Mouse (Mus musculus): Measurements from ENCODE around the gene Ccdc85c. TPM values are rescaled to one million over a fixed set of nuclear protein-coding genes. Genes with fewer than 3 reads are reported as not detected.

Gene Ccdc85c
- polyA plus RNA-seq, 1 experiment = 40.8 TPM

GRCm38 (mm10) chr12:108178331-108179245 lies 96.6 kb downstream of the Ccdc85c start:
- H3K4me1 ChIP-seq (ENCODE audit: control insufficient read depth, insufficient read depth, low read length) = peaks cover 5% of the 10 kb centered on the region; the same call in 1 of the 2 replicates
- peak overlapping the region; percentile 93 for H3K4me3 ChIP-seq (ENCODE audit: insufficient read depth, low read length)
- peak overlapping the region; percentile 99 for H3K27ac ChIP-seq (ENCODE audit: insufficient read depth, low read length)
- TF ChIP-seq CTCF (IDR thresholded peaks at IDR 0.05; ENCODE audit: extremely low read depth, insufficient read depth, low read length) (no peak), POLR2A (IDR thresholded peaks at IDR 0.05; ENCODE audit: extremely low read depth, insufficient read depth, low read length) (peak; percentile 48; the same call in 1 of the 2 replicates)

- no peak for TF ChIP-seq POLR2A (IDR thresholded peaks at IDR 0.05; ENCODE audit: extremely low read depth, insufficient read depth, low read length)
- TF ChIP-seq CTCF (IDR thresholded peaks at IDR 0.05; ENCODE audit: extremely low read depth, insufficient read depth, low read length) = no peak
- peaks cover 11% of the 10 kb centered on the region for H3K4me1 ChIP-seq (ENCODE audit: control insufficient read depth, insufficient read depth, low read length)
- no peak overlapping the region for H3K27ac ChIP-seq (ENCODE audit: insufficient read depth, low read length)
- H3K4me3 ChIP-seq (ENCODE audit: insufficient read depth, low read length) = no peak overlapping the region
Observed at GRCm38 (mm10) chr12:108176366-108176765, 98.9 kb downstream of the Ccdc85c start.

GRCm38 (mm10) chr12:108174606-108175505 lies 100.4 kb downstream of the Ccdc85c start:
- Histone ChIP-seq H3K27ac (ENCODE audit: insufficient read depth, low read length) (no peak overlapping the region), H3K4me3 (ENCODE audit: insufficient read depth, low read length) (no peak overlapping the region), H3K4me1 (ENCODE audit: control insufficient read depth, insufficient read depth, low read length) (peaks cover 11% of the 10 kb centered on the region)
- TF ChIP-seq POLR2A (IDR thresholded peaks at IDR 0.05; ENCODE audit: extremely low read depth, insufficient read depth, low read length) (no peak), CTCF (IDR thresholded peaks at IDR 0.05; ENCODE audit: extremely low read depth, insufficient read depth, low read length) (no peak)

- no peak overlapping the region for H3K4me3 ChIP-seq (ENCODE audit: insufficient read depth, low read length)
- no peak overlapping the region for H3K27ac ChIP-seq (ENCODE audit: insufficient read depth, low read length)
- TF ChIP-seq POLR2A (IDR thresholded peaks at IDR 0.05; ENCODE audit: extremely low read depth, insufficient read depth, low read length) (no peak), CTCF (IDR thresholded peaks at IDR 0.05; ENCODE audit: extremely low read depth, insufficient read depth, low read length) (no peak)
- peaks cover 9% of the 10 kb centered on the region for H3K4me1 ChIP-seq (ENCODE audit: control insufficient read depth, insufficient read depth, low read length)
Observed at GRCm38 (mm10) chr12:108172639-108173038, 102.6 kb downstream of the Ccdc85c start.

GRCm38 (mm10) chr12:108171336-108171735 lies 103.9 kb downstream of the Ccdc85c start:
- Histone ChIP-seq H3K27ac (ENCODE audit: insufficient read depth, low read length) (no peak overlapping the region), H3K4me3 (ENCODE audit: insufficient read depth, low read length) (no peak overlapping the region), H3K4me1 (ENCODE audit: control insufficient read depth, insufficient read depth, low read length) (peaks cover 7% of the 10 kb centered on the region)
- TF ChIP-seq CTCF (IDR thresholded peaks at IDR 0.05; ENCODE audit: extremely low read depth, insufficient read depth, low read length) = no peak
- TF ChIP-seq POLR2A (IDR thresholded peaks at IDR 0.05; ENCODE audit: extremely low read depth, insufficient read depth, low read length) = no peak

- TF ChIP-seq POLR2A (IDR thresholded peaks at IDR 0.05; ENCODE audit: extremely low read depth, insufficient read depth, low read length) = no peak
- TF ChIP-seq CTCF (IDR thresholded peaks at IDR 0.05; ENCODE audit: extremely low read depth, insufficient read depth, low read length) = no peak
- Histone ChIP-seq H3K4me3 (ENCODE audit: insufficient read depth, low read length) (no peak overlapping the region), H3K4me1 (ENCODE audit: control insufficient read depth, insufficient read depth, low read length) (peaks cover 7% of the 10 kb centered on the region), H3K27ac (ENCODE audit: insufficient read depth, low read length) (no peak overlapping the region)
Observed at GRCm38 (mm10) chr12:108170467-108170866, 104.8 kb downstream of the Ccdc85c start.

- no peak for TF ChIP-seq CTCF (IDR thresholded peaks at IDR 0.05; ENCODE audit: extremely low read depth, insufficient read depth, low read length)
Observed at GRCm38 (mm10) chr12:108168909-108169308, 106.3 kb downstream of the Ccdc85c start.

GRCm38 (mm10) chr12:108163706-108164105 lies 111.5 kb downstream of the Ccdc85c start:
- Histone ChIP-seq H3K4me1 (ENCODE audit: control insufficient read depth, insufficient read depth, low read length) (no peaks in the 10 kb centered on the region), H3K27ac (ENCODE audit: insufficient read depth, low read length) (no peak overlapping the region), H3K4me3 (ENCODE audit: insufficient read depth, low read length) (no peak overlapping the region)
- TF ChIP-seq CTCF (IDR thresholded peaks at IDR 0.05; ENCODE audit: extremely low read depth, insufficient read depth, low read length) (no peak), POLR2A (IDR thresholded peaks at IDR 0.05; ENCODE audit: extremely low read depth, insufficient read depth, low read length) (no peak)

More at GRCm38 (mm10) chr12:108168909-108169308, 106.3 kb downstream of the Ccdc85c start:
- peaks cover 7% of the 10 kb centered on the region for H3K4me1 ChIP-seq (ENCODE audit: control insufficient read depth, insufficient read depth, low read length)
- no peak overlapping the region for H3K4me3 ChIP-seq (ENCODE audit: insufficient read depth, low read length)
- no peak overlapping the region for H3K27ac ChIP-seq (ENCODE audit: insufficient read depth, low read length)

GRCm38 (mm10) chr12:108162036-108162435 lies 113.2 kb downstream of the Ccdc85c start:
- Histone ChIP-seq H3K4me3 (ENCODE audit: insufficient read depth, low read length) (no peak overlapping the region), H3K27ac (ENCODE audit: insufficient read depth, low read length) (no peak overlapping the region), H3K4me1 (ENCODE audit: control insufficient read depth, insufficient read depth, low read length) (no peaks in the 10 kb centered on the region)
- TF ChIP-seq CTCF (IDR thresholded peaks at IDR 0.05; ENCODE audit: extremely low read depth, insufficient read depth, low read length) (peak; percentile 50), POLR2A (IDR thresholded peaks at IDR 0.05; ENCODE audit: extremely low read depth, insufficient read depth, low read length) (no peak)
